Mouse (Mus musculus) adrenal gland, postnatal 25 days (tissue): ENCODE data around the gene Gpr1. TPM values are rescaled to one million over a fixed set of nuclear protein-coding genes. Genes with fewer than 3 reads are reported as not detected.
A peak's percentile ranks its signal among the peaks of the same experiment; 100 is the strongest.
"Not testable (repeated sequence)": the region's sequence is repeated elsewhere in the genome, so short reads cannot be mapped to it uniquely, and the experiment has no call there.

Source experiments
- DNase-seq: peaks from one replicate; pipeline ENCODE4 v3.0.0; 2021; ENCODE audit warnings: mixed read lengths
- microRNA-seq, 2 experiments: library from miRNA; unstranded; fragments of <30 nt; microRNA quantifications; one replicate each; pipeline ENCODE4 v1.2.0; 2021
- total RNA-seq: library from RNA; stranded (reverse); gene quantifications from 2 replicates; pipeline ENCODE4 v1.2.3, GENCODE M21; 2021

Gpr1 gene
- total RNA-seq, 1 experiment from 2014 or later = not detected

DNA sequence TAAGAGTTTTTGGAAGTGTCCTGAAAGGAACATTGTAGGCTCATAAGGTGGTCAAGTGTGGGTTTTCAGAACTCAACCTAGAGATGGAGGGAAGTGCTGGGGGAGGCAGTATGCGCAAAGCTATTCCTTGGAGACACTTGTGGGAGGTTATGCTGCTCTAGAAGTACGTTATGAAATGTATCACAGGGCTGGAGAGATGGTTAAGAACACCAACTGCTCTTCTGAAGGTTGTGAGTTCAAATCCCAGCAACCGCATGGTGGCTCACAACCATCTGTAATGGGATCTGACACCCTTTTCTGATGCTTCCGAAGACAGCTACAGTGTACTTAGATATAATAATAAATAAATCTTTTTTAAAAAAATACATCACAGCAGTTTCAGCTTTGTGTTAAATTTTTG is 34.2 kb downstream of the Gpr1 start:
- no peak for DNase-seq

DNA sequence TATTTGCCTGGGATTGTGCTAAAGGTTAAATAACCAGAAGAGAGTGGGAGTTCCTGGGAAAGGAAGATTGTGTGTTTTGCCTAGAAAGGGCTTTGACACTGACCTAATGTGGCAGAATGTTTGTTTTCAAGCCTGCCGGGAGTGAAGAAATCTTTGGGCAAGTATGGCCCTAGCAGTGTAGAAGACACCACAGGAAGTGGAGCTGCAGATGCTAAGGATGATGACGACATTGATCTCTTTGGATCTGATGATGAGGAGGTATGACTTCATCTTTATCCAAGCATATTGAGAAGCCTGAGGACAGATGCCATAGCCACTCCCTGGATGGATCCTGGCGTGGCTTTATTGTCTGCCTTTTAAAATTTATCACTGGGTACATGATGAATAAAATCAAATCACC is 36.0 kb downstream of the Gpr1 start:
- DNase-seq = no peak

DNA sequence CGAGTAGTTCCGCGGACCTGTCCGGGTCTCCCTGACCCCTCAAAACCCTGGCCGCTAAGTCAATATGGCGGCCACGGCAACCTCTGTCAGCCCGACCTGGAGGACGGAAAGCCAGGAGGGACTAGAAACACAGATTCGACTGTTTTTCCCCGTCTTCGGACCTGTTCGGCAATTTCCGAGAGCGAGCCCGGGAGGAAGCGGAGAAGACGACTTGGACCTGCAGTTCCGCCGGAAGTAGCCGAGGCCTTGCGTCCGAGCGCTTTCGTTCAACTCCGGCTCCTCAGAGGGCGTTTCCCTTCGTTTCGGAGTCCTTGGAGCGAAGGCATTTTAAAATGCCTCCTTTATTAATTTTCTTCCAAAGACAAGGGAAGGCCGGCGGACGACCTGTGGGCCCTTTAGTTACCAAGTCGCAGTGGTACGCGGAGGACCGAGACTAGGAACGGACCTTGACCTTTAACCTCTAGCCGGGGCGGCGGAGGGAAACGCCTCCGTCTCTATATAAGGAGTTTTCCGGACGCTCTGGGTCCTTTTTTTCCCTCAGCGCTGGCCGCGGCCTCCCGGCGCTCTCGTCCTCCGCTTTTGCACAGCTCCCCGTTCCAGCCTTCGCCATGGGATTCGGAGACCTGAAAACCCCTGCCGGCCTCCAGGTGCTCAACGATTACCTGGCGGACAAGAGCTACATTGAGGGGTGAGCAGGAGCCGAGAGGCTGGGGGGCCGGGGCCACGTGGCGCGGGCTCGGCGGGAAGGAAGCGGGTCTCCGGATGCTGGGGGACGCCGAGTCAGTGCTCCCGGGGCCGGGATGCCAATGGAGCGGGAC is 37.5 kb downstream of the Gpr1 start, which contains the start of the genes Eef1b2 and Ndufs1:
Eef1b2 (plus strand) TSS at position 222 of the 818 bp plus-strand sequence.
Ndufs1 (minus strand) TSS at position 230 of the 818 bp plus-strand sequence.
- peak; percentile 96 for DNase-seq

DNA sequence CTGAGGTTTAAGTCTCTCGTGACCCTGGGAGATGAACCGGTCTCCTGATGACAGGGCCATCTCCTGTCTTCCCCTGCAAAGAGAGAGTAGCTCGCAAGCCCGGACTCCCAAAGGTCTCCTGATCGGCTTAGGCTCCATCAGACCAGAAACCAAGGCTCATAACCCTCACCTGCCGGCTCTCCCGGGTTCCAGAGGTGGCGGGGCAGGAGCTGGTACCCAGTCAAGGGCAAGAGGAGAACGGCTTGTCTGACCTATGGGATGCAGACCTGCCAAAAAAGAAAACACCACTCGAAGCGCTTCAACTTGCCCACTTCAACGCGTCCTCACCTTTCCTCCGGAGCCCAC is 38.1 kb downstream of the Gpr1 start:
- DNase-seq = no peak

DNA sequence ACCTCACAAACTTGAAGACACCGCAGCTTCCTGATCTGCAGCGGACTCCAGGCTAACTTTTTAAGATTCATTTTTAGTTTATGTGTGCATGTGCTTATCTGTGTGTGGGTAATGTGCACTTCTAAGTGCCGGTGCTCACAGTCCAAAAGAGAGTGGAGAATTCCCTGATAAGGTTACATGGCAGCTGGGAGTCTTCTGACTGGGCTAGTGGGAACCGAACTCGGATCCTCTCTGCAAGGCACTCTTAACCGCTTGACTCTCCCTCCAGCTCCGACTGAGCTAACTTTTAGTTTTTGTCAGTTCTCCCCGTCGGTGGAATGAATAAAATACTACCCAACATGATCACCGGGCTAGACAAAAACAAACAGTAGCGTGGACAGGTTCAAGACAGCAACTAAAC is 38.5 kb downstream of the Gpr1 start:
- no peak for DNase-seq

DNA sequence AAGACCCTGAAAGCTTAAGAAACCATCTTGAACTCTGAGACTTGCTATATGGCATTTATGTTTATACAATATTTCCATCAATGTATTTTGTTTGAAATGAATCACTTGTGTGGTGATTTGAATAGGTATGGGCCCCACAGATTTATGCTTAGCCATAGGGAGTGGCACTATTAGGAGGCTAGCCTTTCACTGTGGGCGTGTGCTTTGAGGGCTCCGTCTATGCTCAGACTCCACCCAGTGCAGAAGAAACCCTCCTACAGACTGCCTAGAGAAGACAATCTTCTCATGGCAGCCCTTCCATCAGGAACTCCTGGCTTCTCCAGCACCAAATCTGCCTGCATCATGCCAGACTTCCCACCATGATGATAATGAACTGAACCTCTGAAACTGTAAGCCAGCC is 45.7 kb downstream of the Gpr1 start:
- no peak for DNase-seq

DNA sequence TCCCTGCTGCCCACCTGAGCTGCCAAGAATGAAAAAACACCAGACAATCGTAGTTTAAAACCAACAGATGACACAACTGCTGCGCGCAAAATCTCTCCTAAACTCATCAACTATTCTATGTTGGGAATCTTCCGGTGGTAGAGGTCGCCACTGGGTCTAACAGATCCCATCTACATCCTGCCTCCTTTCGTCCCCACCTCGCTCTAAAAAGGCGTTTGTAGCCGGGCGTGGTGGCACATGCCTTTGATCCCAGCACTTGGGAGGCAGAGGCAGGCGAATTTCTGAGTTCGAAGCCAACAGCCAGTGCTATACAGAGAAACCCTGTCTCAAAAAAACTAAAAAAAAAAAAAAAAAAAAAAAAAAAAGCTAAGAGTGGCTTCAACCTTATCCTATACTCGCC is 74.1 kb downstream of the Gpr1 start:
- no peak for DNase-seq

DNA sequence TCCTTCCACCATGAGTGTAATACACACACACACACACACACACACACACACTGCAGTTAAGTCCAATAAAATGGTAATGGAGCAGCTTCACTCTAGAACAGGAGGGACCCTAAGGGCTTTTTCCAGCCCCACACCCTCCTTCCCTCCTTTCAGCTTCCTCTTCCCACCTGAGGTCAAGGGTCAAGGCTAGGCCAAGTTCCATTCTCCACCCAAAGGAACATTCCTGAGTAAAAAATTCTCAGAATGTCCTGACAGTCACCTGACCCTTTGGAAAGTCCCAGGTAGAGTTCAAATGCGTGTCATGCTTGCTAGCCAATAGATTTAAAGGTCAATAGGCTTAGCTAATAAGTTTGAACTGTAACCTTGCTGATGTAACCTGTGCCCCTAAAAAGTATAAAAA is 75.8 kb downstream of the Gpr1 start:
- not testable (repeated sequence) for DNase-seq

DNA sequence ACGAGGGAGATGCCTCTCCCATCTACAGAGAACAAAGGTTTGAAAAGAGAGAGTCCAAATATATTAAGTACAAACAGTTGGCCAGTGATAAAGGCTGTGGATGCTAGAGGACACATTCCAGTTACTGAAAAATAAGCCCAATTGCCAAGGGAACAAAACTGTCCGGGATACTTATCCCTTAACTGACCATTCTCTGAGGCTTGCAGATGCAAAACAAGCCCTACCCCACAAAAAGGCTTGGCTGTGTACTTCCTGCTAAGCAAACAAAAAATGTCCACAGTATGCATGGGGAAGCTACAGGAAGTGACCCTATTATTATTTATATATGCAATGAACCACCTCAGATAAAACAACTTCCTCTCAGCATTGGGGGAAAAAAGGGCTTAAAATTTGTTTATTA is 76.4 kb downstream of the Gpr1 start:
- DNase-seq = no peak

DNA sequence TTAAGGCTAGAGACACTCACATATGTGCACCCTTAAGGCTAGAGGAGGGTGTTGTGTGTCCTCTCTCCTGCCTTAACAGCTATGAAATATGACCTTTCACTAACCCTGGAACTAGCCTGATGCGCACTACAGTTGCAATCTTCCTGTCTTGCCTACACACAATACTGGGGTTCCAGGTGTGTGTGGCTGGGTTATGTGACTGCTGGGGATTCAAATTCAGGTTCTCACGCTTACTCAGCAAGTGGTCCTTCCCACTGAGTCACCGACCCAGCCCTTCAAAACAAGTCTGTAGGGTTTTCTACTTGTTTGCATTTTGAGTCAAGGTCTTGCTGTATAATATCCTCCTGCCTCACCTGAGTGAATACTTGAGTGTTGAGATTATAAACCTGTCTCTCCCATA is 79.8 kb downstream of the Gpr1 start:
- DNase-seq = no peak

Small RNAs within 50 kb of the gene (microRNA-seq; reads per million reads assigned to microRNA genes)
- 0 reads per million in 2 experiments for gene Gm24557
- gene Gm27512 = 0 reads per million in 2 experiments

Other genes starting within 250 kb of the Gpr1 start
- 30.2 and 36.2 TPM in 2 replicates for gene Ino80d, start 99.9 kb downstream of the Gpr1 start, total RNA-seq
- gene Eef1b2, start 37.7 kb downstream of the Gpr1 start, total RNA-seq = 577 and 595 TPM in 2 replicates
- 252 TPM in 2 replicates for gene Ndufs1, start 37.7 kb downstream of the Gpr1 start, total RNA-seq
- 10.6 and 12.4 TPM in 2 replicates for gene Zdbf2, start 58.7 kb upstream of the Gpr1 start, total RNA-seq
- 13.3 and 14.0 TPM in 2 replicates for gene Adam23, start 231.3 kb upstream of the Gpr1 start, total RNA-seq